Mouse (Mus musculus): ENCODE measurements around the gene Ino80e.

GRCm38 (mm10) chr7:126861429-126862130 is 597 bp downstream of the Ino80e start, which contains the start of gene Hirip3:
- no peak for TF ChIP-seq CTCF (IDR thresholded peaks at IDR 0.05; ENCODE audit: low read depth, low read length)
- TF ChIP-seq POLR2A (IDR thresholded peaks at IDR 0.05; ENCODE audit: extremely low read depth, insufficient read depth, low read length): peak; percentile 58; the same call in 1 of the 2 replicates

All from liver, adult 2 months (tissue).